ENCODE assay signal across 8 mouse cellular contexts in genomic region chr1:191435359-191435758, GRCm38 (mm10). TPM values are rescaled to one million over a fixed set of nuclear protein-coding genes. Genes with fewer than 3 reads are reported as not detected.
DNase-seq lines count a peak whose midpoint lies in the region; ATAC-seq and TF ChIP-seq lines count a peak whose summit lies in the region.

No protein-coding gene starts in this region.

- no peak overlapping the region for H3K9ac ChIP-seq in liver, adult 2 months (ENCODE audit: low read depth, low read length)
- H3K9ac ChIP-seq in liver, embryonic 12.5 days: no peak overlapping the region
- no peak overlapping the region for H3K9ac ChIP-seq in forebrain, embryonic 14.5 days (ENCODE audit: low read length)
- H3K9ac ChIP-seq in midbrain, embryonic 14.5 days (replicated peaks; ENCODE audit: low read length): no peak overlapping the region

- 8% methylated on average over 1 of the region's 1 CpGs for WGBS in liver, adult 2 months
- WGBS in liver, embryonic 12.5 days (ENCODE audit: insufficient replicate concordance): 57% methylated on average over 1 of the region's 1 CpGs
- 5% methylated on average over 1 of the region's 1 CpGs for WGBS in forebrain, embryonic 14.5 days
- 13% methylated on average over 1 of the region's 1 CpGs for WGBS in midbrain, embryonic 14.5 days

- TF ChIP-seq POLR2A in liver, adult 2 months (IDR thresholded peaks at IDR 0.05; ENCODE audit: extremely low read depth, insufficient read depth, low read length): no peak

- no peaks in the 10 kb centered on the region for H3K9me3 ChIP-seq in liver, embryonic 12.5 days (replicated peaks)
- no peaks in the 10 kb centered on the region for H3K9me3 ChIP-seq in forebrain, embryonic 14.5 days (replicated peaks; ENCODE audit: control insufficient read depth, low read length)
- H3K9me3 ChIP-seq in midbrain, embryonic 14.5 days (ENCODE audit: control insufficient read depth, low read length): no peaks in the 10 kb centered on the region

- no peak overlapping the region for H3K4me2 ChIP-seq in liver, embryonic 12.5 days
- H3K4me2 ChIP-seq in forebrain, embryonic 14.5 days (ENCODE audit: low read length): no peak overlapping the region
- no peak overlapping the region for H3K4me2 ChIP-seq in midbrain, embryonic 14.5 days (ENCODE audit: low read length)

- no peak for ATAC-seq in liver, embryonic 12.5 days
- ATAC-seq in forebrain, embryonic 14.5 days: peak; percentile 61
- peak; percentile 27; the same call in 1 of the 2 replicates for ATAC-seq in midbrain, embryonic 14.5 days (ENCODE audit: low FRiP score, low TSS enrichment)

- TF ChIP-seq CTCF in liver, adult 2 months (IDR thresholded peaks at IDR 0.05; ENCODE audit: low read depth, low read length): no peak

- peak; percentile 52 for DNase-seq in liver, adult 2 months (ENCODE audit: extremely low read depth, low read depth, low spot score)
- DNase-seq in forebrain, embryonic 14.5 days (ENCODE audit: low spot score): peak; percentile 56
- peak; percentile 80 to 85 for DNase-seq in heart, postnatal 10 days
- DNase-seq in layer of hippocampus, adult 9-11 months: peak; percentile 82
- DNase-seq in midbrain, embryonic 14.5 days: peak; percentile 56
- peak; percentile 39 to 77 for DNase-seq in urinary bladder, postnatal 36 days (ENCODE audit: low spot score in 2 of 2)
- no peak for DNase-seq in spleen, adult 18-20 months

- no peaks in the 10 kb centered on the region for H3K27me3 ChIP-seq in liver, adult 2 months (ENCODE audit: control insufficient read depth, insufficient read depth, low read length)
- no peaks in the 10 kb centered on the region for H3K27me3 ChIP-seq in liver, embryonic 12.5 days (replicated peaks)
- no peaks in the 10 kb centered on the region for H3K27me3 ChIP-seq in forebrain, embryonic 14.5 days (replicated peaks; ENCODE audit: control insufficient read depth, insufficient read depth, low read length)
- H3K27me3 ChIP-seq in midbrain, embryonic 14.5 days (ENCODE audit: control insufficient read depth, insufficient read depth, low read length): no peaks in the 10 kb centered on the region

- H3K4me1 ChIP-seq in liver, adult 2 months (ENCODE audit: control insufficient read depth, insufficient read depth, low read length): peaks cover 10% of the 10 kb centered on the region; the same call in 1 of the 2 replicates
- peaks cover 16% of the 10 kb centered on the region for H3K4me1 ChIP-seq in liver, embryonic 12.5 days
- peaks cover 8% of the 10 kb centered on the region; the same call in 1 of the 2 replicates for H3K4me1 ChIP-seq in forebrain, embryonic 14.5 days (ENCODE audit: control insufficient read depth, insufficient read depth, low read length)
- H3K4me1 ChIP-seq in midbrain, embryonic 14.5 days (ENCODE audit: control insufficient read depth, insufficient read depth, low read length): peaks cover 8% of the 10 kb centered on the region; the same call in 1 of the 2 replicates

- H3K36me3 ChIP-seq in liver, adult 2 months (ENCODE audit: control insufficient read depth, insufficient read depth, low read length): no peaks in the 10 kb centered on the region
- no peaks in the 10 kb centered on the region for H3K36me3 ChIP-seq in liver, embryonic 12.5 days
- H3K36me3 ChIP-seq in forebrain, embryonic 14.5 days (ENCODE audit: control insufficient read depth, insufficient read depth, low read length): no peaks in the 10 kb centered on the region
- no peaks in the 10 kb centered on the region for H3K36me3 ChIP-seq in midbrain, embryonic 14.5 days (ENCODE audit: control insufficient read depth, insufficient read depth, low read length)

- H3K27ac ChIP-seq in liver, adult 2 months (replicated peaks; ENCODE audit: insufficient read depth, low read depth, low read length): no peak overlapping the region
- H3K27ac ChIP-seq in liver, embryonic 12.5 days: no peak overlapping the region
- no peak overlapping the region for H3K27ac ChIP-seq in forebrain, embryonic 14.5 days (ENCODE audit: low read depth, low read length)
- H3K27ac ChIP-seq in midbrain, embryonic 14.5 days (replicated peaks; ENCODE audit: low read depth, low read length): no peak overlapping the region

- H3K4me3 ChIP-seq in liver, adult 2 months (ENCODE audit: insufficient read depth, low read depth, low read length): no peak overlapping the region
- H3K4me3 ChIP-seq in liver, embryonic 12.5 days: no peak overlapping the region
- H3K4me3 ChIP-seq in forebrain, embryonic 14.5 days (ENCODE audit: low read depth, low read length): no peak overlapping the region
- H3K4me3 ChIP-seq in midbrain, embryonic 14.5 days (replicated peaks; ENCODE audit: low read depth, low read length): no peak overlapping the region

- H3K79me2 ChIP-seq in liver, adult 2 months (ENCODE audit: control insufficient read depth, insufficient read depth, low read length): no peaks in the 10 kb centered on the region

- intact Hi-C loops in heart, postnatal 10 days (cut with DNase I): no loop called here

RNA-seq across cellular contexts. Expression of gene Ppp2r5a, which starts 32.3 kb away (rescaled TPM):
- total RNA-seq in liver, adult 2 months (2014; rRNA removed): 149 and 170 TPM in 2 replicates
- 75.3 and 80.3 TPM in 2 replicates for polyA plus RNA-seq in liver, adult 2 months (2012; rRNA removed)
- polyA plus RNA-seq in liver, embryonic 12.5 days (2016; fragmentation: Nextera tagmentation; extraction: Ambion mirVana): 33.1 and 33.9 TPM in 2 replicates
- polyA plus RNA-seq in forebrain, embryonic 14.5 days (2014; fragmentation: Nextera tagmentation; extraction: Ambion mirVana): 10.5 and 11.8 TPM in 2 replicates
- total RNA-seq in heart, postnatal 10 days (2021): 100 to 1,000 TPM; 113 to 127 TPM
- polyA plus RNA-seq in midbrain, embryonic 14.5 days (2014; fragmentation: Nextera tagmentation; extraction: Ambion mirVana): 8.5 TPM in 2 replicates

Comparison
In these comparisons a context has a peak if more than half of its experiments do, and no peak if none do; other contexts are left out.
1. DNase-seq: peak in liver, adult 2 months (single experiment), forebrain, embryonic 14.5 days (single experiment), heart, postnatal 10 days (2 of 2), layer of hippocampus, adult 9-11 months (single experiment), midbrain, embryonic 14.5 days (single experiment) and urinary bladder, postnatal 36 days (2 of 2); none in spleen, adult 18-20 months (0 of 2).